Mouse (Mus musculus) myocyte (in vitro differentiated cells): Measurements from ENCODE around the gene Decr2.

Experiments used
- CEBPB ChIP-seq: IDR thresholded peaks from 2 replicates; pipeline ENCODE4 v1.6.1; 2011; ENCODE audit warnings: mild to moderate bottlenecking, moderate library complexity; ENCODE audit not compliant: poor library complexity, insufficient read depth, severe bottlenecking
- MAX ChIP-seq: IDR thresholded peaks from one replicate; pipeline ENCODE4 v1.6.1; 2011; ENCODE audit warnings: low read depth, mild to moderate bottlenecking, control low read depth
- MYOD1 ChIP-seq, 3 experiments: IDR thresholded peaks; one replicate each; pipeline ENCODE4 v1.6.1; 2011; ENCODE audit warnings: control low read depth in 2 of 3, low read depth in 2 of 3, mild to moderate bottlenecking in 2 of 3, moderate library complexity in 1 of 3; ENCODE audit not compliant: insufficient read length in 2 of 3, control insufficient read depth in 1 of 3
- POLR2A ChIP-seq: IDR thresholded peaks from one replicate; pipeline ENCODE4 v1.6.1; 2011; ENCODE audit warnings: low read depth, mild to moderate bottlenecking, control low read depth, moderate library complexity; ENCODE audit not compliant: insufficient read length
- REST ChIP-seq: IDR thresholded peaks from one replicate; pipeline ENCODE4 v1.6.1; 2011; ENCODE audit warnings: mild to moderate bottlenecking, control low read depth, moderate library complexity; ENCODE audit not compliant: insufficient read depth, insufficient read length
- TCF12 ChIP-seq: IDR thresholded peaks from one replicate; pipeline ENCODE4 v1.6.1; 2011; ENCODE audit warnings: mild to moderate bottlenecking, control low read depth; ENCODE audit not compliant: poor library complexity, insufficient read depth, severe bottlenecking
- USF1 ChIP-seq: IDR thresholded peaks from one replicate; pipeline ENCODE4 v1.6.1; 2011; ENCODE audit warnings: low read depth, mild to moderate bottlenecking, control low read depth, moderate library complexity

DNA sequence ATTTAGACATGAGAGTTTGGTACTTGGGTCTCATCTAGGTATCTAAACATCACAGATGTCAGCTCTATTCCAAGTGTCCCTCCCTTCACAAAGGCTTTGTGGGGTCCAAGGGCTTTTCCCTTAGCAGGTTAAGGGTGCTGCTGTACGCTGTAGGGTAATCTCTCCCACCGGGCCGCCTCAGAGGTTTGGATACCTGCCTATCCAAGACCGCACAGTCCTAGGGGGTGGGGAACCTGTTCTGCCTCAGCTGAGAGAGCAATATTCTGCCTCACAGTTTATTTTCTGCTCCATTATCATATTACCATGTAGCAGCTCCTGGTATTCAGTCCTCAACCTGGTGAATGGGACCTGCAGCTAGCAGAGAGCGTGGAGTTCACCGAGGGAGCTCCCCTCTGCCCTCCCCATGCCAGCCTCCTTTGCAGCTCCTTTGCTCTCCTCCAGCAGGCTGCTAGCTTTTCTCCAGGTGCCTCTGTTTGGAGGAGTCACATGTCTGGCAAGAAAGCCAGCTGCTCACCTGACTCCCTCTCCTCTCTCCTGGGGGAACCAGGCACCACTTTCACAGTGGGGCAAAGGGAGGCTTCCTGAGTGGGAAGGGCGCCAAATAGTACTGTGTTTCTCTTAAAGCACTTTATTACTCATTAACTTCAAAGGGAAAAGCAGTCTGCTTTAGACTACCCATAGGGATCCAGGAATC, 25.2 kb upstream of the Decr2 start:
- TF ChIP-seq USF1 (no peak), TCF12 (no peak), POLR2A (no peak), REST (no peak), MAX (no peak), CEBPB (no peak), MYOD1 (IDR thresholded peaks at IDR 0.05; ENCODE audit: control insufficient read depth in 1 of 3, insufficient read length in 2 of 3, low read depth in 2 of 3) (no peak)
